Mouse (Mus musculus) kidney, adult 2 months (tissue): Measurements from ENCODE around the gene Slc26a11.

Experiments used
- CTCF ChIP-seq: fragments of 200-500 bp; conservative IDR thresholded peaks from 2 replicates; pipeline ENCODE4 v1.5.1; 2011; ENCODE audit warnings: low read depth, mild to moderate bottlenecking, control low read depth, low read length, moderate library complexity, mixed read lengths; ENCODE audit not compliant: insufficient read depth, insufficient read length
- POLR2A ChIP-seq: fragments of 200-500 bp; IDR thresholded peaks from one replicate; pipeline ENCODE4 v1.6.1; 2011; ENCODE audit warnings: low read depth, low read length, control low read depth

DNA sequence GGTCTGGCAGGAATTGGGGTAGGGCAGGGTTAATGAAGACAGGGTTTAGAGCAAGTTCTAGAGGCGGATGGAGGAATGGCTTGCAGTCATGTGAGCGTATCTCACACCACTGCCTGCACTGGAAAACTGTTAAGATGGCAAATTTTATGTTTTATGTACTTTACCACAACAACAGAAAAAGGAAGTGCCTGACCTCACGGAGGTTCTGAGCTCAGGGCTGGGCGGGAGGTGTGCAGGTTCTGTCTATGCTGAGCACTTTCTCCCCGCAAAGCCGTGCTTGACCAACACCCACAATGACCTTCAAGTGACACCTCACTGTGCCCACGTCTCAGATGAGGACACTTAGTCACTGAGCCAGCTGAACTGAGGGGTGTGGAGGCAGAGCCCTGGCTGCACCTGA is 3.2 kb upstream of the Slc26a11 start:
- TF ChIP-seq POLR2A: no peak
- no peak for TF ChIP-seq CTCF
